Mouse (Mus musculus) forebrain, postnatal 0 days (tissue): Measurements from ENCODE around the gene Stk38. TPM values are rescaled to one million over a fixed set of nuclear protein-coding genes. Genes with fewer than 3 reads are reported as not detected.

Experiments used
- ATAC-seq: fragments of 200-750 bp; cut with Nextera tagmentation; 2 replicates; pipeline ENCODE4 v1.8.0; 2017; ENCODE audit warnings: mild to moderate bottlenecking, moderate library complexity
- DNase-seq: peaks from one replicate; pipeline ENCODE4 v3.0.0-alpha.2; 2015
- H3K27ac ChIP-seq: fragments of 300-500 bp; sonication (generic); 2 replicates; pipeline ENCODE4 v1.5.1; 2014; ENCODE audit warnings: low read depth, mild to moderate bottlenecking, antibody characterized with exemption, low read length, moderate library complexity, mixed read lengths
- H3K27me3 ChIP-seq: fragments of 300-500 bp; sonication (generic); 2 replicates; pipeline ENCODE4 v1.6.1; 2014; ENCODE audit warnings: mild to moderate bottlenecking, low read length, mixed read lengths; ENCODE audit not compliant: insufficient read depth
- H3K36me3 ChIP-seq: fragments of 300-500 bp; sonication (generic); 2 replicates; pipeline ENCODE4 v1.6.1; 2014; ENCODE audit warnings: mild to moderate bottlenecking, moderate library complexity; ENCODE audit not compliant: insufficient read depth
- H3K4me1 ChIP-seq: fragments of 300-500 bp; sonication (generic); 2 replicates; pipeline ENCODE4 v1.6.1; 2014; ENCODE audit warnings: antibody characterized with exemption; ENCODE audit not compliant: insufficient read depth
- H3K4me2 ChIP-seq: fragments of 300-500 bp; sonication (generic); 2 replicates; pipeline ENCODE4 v1.6.1; 2014; ENCODE audit warnings: low read depth, mild to moderate bottlenecking, moderate library complexity
- H3K4me3 ChIP-seq: fragments of 300-500 bp; sonication (generic); 2 replicates; pipeline ENCODE4 v1.5.1; 2014; ENCODE audit warnings: low read depth, low read length, mixed read lengths
- H3K9ac ChIP-seq: fragments of 300-500 bp; sonication (generic); 2 replicates; pipeline ENCODE4 v1.6.1; 2014; ENCODE audit warnings: mild to moderate bottlenecking
- H3K9me3 ChIP-seq: fragments of 300-500 bp; sonication (generic); 2 replicates; pipeline ENCODE4 v1.6.1; 2016; ENCODE audit warnings: low read length
- CTCF ChIP-seq: sonication (generic); IDR thresholded peaks from 2 replicates; pipeline ENCODE4 v1.5.1; 2016; ENCODE audit warnings: antibody characterized with exemption, control low read depth, low read depth
- WGBS: fragments of 180-500 bp; shearing (Covaris S2); extraction: QIAGEN DNeasy Blood & Tissue Kit; methylation state at CpG from one replicate; pipeline ENCODE4 v1.1.7; 2014; 5-methylcytosine and 5-hydroxymethylcytosine counted together
- polyA plus RNA-seq: library from polyadenylated mRNA; unstranded; fragments of >200 nt; fragmentation: Nextera tagmentation; extraction: Ambion mirVana; gene quantifications from 2 replicates; pipeline ENCODE4 v1.2.1, GENCODE M21; 2015
- total RNA-seq: library from RNA; depleted of rRNA; stranded (reverse); fragments of >200 nt; gene quantifications from 2 replicates; pipeline ENCODE4 v1.2.3, GENCODE M21; 2014

The Stk38 gene
- total and polyA plus RNA-seq, 2 experiments from 2014 or later = 43.7 to 58.8 TPM

- H3K27me3 ChIP-seq = no peaks in the 10 kb centered on the region
- ATAC-seq (no peak), DNase-seq (no peak)
- 94% methylated on average over 19 of the region's 19 CpGs for WGBS
- TF ChIP-seq CTCF = 0 out of 2 replicates have a peak, but pooled peaks have one; percentile 14
- H3K27ac ChIP-seq = no peak overlapping the region
- no peak overlapping the region for H3K9ac ChIP-seq
- no peaks in the 10 kb centered on the region for H3K9me3 ChIP-seq
- H3K36me3 ChIP-seq = no peaks in the 10 kb centered on the region
- no peak overlapping the region for H3K4me3 ChIP-seq
- no peaks in the 10 kb centered on the region for H3K4me1 ChIP-seq
- no peak overlapping the region for H3K4me2 ChIP-seq
Measured at GRCm38 (mm10) chr17:28947011-28947939, 60.5 kb downstream of the Stk38 start.

- WGBS = 91% methylated on average over 7 of the region's 7 CpGs
- H3K9ac ChIP-seq = no peak overlapping the region
- H3K4me3 ChIP-seq = no peak overlapping the region
- no peak for TF ChIP-seq CTCF
- H3K4me1 ChIP-seq = no peaks in the 10 kb centered on the region
- no peaks in the 10 kb centered on the region for H3K27me3 ChIP-seq
- H3K36me3 ChIP-seq = no peaks in the 10 kb centered on the region
- H3K9me3 ChIP-seq = no peaks in the 10 kb centered on the region
- DNase-seq (no peak), ATAC-seq (no peak)
- H3K4me2 ChIP-seq = no peak overlapping the region
- no peak overlapping the region for H3K27ac ChIP-seq
Measured at GRCm38 (mm10) chr17:28944481-28944880, 63.3 kb downstream of the Stk38 start.

DNA sequence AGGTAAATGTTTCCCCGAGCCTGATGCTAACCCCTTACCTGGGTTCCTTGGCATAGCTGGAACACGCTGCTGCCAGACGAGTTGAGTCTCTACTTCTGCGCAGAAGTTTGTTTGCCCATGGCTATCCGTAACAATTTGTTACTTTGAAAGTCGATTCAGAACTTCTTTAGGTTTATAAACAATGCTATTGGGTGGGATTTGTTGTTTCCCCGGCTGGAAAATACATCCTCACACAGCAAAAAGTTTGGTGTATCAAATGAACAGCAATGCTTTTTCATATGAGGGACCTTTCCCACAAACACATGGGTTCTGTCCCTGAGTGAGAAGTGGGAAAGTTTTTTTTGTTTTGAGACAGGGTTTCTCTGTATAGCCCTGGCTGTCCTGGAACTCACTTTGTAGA is 64.1 kb downstream of the Stk38 start, which contains the start of gene Pxt1:
TSS of gene Pxt1 (minus strand) at position 101 of the 400 bp plus-strand sequence.
- Histone ChIP-seq H3K9me3 (no peaks in the 10 kb centered on the region), H3K4me1 (no peaks in the 10 kb centered on the region), H3K4me3 (no peak within 1 kb of the TSS), H3K27me3 (no peaks in the 10 kb centered on the region), H3K9ac (no peak within 1 kb of the TSS), H3K27ac (no peak within 1 kb of the TSS), H3K4me2 (no peak within 1 kb of the TSS), H3K36me3 (no peaks in the 10 kb centered on the region)
- ATAC-seq = no peak
- no peak for DNase-seq
- TF ChIP-seq CTCF = no peak
- 92% methylated on average over 7 of the region's 7 CpGs for WGBS

DNA sequence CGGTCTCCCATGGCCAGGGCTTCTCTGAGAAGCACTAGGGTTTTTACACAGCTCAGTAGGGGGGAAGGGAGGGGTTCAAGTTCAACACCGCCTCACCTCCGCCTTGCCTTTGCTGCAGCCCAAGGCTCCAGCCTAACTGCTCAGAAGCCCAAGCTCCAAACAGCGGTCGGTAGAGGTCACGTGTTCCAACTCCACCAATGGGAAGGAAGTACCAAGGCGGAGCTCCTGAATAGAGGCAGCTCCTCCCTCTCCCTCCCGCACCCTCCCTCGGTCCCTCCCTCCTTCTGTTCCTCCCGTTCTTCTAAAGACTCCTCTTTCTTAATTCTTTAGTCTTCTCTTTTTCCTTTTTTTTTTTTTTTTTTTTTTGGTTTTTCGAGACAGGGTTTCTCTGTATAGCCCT is 65.7 kb downstream of the Stk38 start:
- Histone ChIP-seq H3K9ac (no peak overlapping the region), H3K4me2 (no peak overlapping the region), H3K4me3 (no peak overlapping the region), H3K27ac (no peak overlapping the region), H3K27me3 (no peaks in the 10 kb centered on the region), H3K9me3 (no peaks in the 10 kb centered on the region), H3K4me1 (no peaks in the 10 kb centered on the region), H3K36me3 (no peaks in the 10 kb centered on the region)
- DNase-seq (no peak), ATAC-seq (no peak)
- TF ChIP-seq CTCF = no peak
- 74% methylated on average over 10 of the region's 11 CpGs for WGBS

DNA sequence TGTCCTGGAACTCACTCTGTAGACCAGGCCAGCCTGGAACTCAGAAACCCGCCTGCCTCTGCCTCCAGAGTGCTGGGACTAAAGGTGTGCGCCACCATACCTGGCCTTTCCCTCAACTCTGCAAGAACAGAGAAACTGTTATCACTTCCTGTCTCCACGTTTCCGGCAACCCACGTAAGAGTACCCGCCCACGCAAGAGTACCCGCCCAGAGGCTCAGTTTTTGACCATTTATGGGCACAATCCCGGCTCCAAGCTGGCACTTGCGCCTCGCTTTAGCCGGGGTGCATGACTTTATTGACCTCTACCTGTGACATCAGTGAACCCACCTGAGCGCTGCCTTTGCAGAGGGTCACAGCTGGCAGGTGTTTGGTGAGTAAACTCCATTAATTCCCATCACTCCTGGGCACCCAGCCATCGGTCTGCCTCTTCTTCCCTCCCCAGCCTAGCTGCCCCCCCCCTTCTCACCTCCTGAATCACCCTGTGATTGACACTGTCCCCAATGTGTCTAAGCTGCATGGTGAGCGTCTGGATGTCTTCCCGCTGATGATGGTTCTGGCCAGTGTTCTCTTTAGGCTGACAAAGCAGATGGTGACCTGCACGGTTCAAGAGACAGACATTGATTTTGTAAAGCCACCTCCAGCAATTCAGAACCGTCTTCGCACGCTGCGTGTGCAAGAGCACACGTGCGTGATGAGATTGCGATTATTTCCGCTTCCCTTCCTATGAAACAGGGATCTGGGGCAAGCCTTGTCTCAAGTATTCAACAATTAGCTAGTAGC is 66.8 kb downstream of the Stk38 start:
- Histone ChIP-seq H3K27ac (no peak overlapping the region), H3K27me3 (no peaks in the 10 kb centered on the region), H3K4me1 (no peaks in the 10 kb centered on the region), H3K4me3 (no peak overlapping the region), H3K36me3 (no peaks in the 10 kb centered on the region), H3K9me3 (no peaks in the 10 kb centered on the region), H3K4me2 (no peak overlapping the region), H3K9ac (no peak overlapping the region)
- no peak for ATAC-seq
- DNase-seq = no peak
- TF ChIP-seq CTCF = no peak
- WGBS = 86% methylated on average over 25 of the region's 25 CpGs

DNA sequence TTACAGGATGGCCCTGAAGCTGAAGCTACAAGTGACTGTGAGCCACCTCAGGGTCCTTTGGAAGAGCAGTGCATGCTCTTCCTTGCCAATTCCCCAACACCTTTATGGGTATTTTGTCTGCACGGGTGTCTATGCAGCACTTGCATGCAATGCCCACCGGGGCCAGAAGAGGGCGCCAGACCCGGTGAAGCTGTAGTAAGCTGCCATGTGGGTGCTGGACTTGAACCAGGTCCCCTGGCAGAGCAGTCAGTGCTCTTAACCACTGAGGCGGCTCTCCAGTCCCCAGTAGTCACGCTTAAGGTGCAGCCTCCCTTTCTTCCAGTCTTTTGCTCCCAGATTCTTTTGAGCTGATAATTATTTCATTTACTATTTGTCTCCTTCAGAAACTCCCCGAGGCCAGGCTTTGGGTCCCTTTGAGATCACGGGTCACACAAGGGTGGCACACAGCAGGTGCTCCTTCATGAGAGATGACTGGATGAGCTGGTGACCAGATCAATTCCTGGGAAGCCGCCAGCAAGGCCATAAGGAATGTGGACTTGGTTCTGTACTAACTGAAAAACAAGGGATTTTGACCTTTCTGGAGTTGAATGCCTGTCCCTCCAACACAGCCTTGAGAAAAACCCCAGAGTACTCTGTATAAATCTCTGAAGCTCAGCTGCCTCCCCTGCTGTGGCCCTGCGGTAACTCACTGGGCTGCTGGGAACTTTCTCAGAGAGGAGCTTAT is 71.0 kb downstream of the Stk38 start:
- Histone ChIP-seq H3K27ac (no peak overlapping the region), H3K9me3 (no peaks in the 10 kb centered on the region), H3K4me1 (no peaks in the 10 kb centered on the region), H3K36me3 (no peaks in the 10 kb centered on the region), H3K4me2 (no peak overlapping the region), H3K4me3 (no peak overlapping the region), H3K9ac (no peak overlapping the region), H3K27me3 (no peaks in the 10 kb centered on the region)
- TF ChIP-seq CTCF = peak; percentile 52
- no peak for DNase-seq
- WGBS = 78% methylated on average over 10 of the region's 10 CpGs
- ATAC-seq = no peak
